Mouse (Mus musculus) neural tube, embryonic 12.5 days (tissue): ENCODE data around the gene Hormad2. TPM values are rescaled to one million over a fixed set of nuclear protein-coding genes. Genes with fewer than 3 reads are reported as not detected.

Experiments
- ATAC-seq: fragments of 200-750 bp; cut with Nextera tagmentation; 2 replicates; pipeline ENCODE4 v1.8.0; 2017; ENCODE audit warnings: low read depth, mild to moderate bottlenecking, moderate TSS enrichment, moderate library complexity; ENCODE audit not compliant: low FRiP score
- H3K27ac ChIP-seq: fragments of 300-500 bp; sonication (generic); 2 replicates; pipeline ENCODE4 v1.5.1; 2016
- H3K27me3 ChIP-seq: fragments of 300-500 bp; sonication (generic); replicated peaks from 2 replicates; pipeline ENCODE4 v1.6.1; 2016; ENCODE audit warnings: mild to moderate bottlenecking
- H3K36me3 ChIP-seq: fragments of 300-500 bp; sonication (generic); 2 replicates; pipeline ENCODE4 v1.6.1; 2016; ENCODE audit warnings: mild to moderate bottlenecking
- H3K4me1 ChIP-seq: fragments of 300-500 bp; sonication (generic); 2 replicates; pipeline ENCODE4 v1.6.1; 2016
- H3K4me2 ChIP-seq: fragments of 300-500 bp; sonication (generic); replicated peaks from 2 replicates; pipeline ENCODE4 v1.6.1; 2016; ENCODE audit warnings: mild to moderate bottlenecking
- H3K4me3 ChIP-seq: fragments of 300-500 bp; sonication (generic); 2 replicates; pipeline ENCODE4 v1.5.1; 2016
- H3K9ac ChIP-seq: fragments of 300-500 bp; sonication (generic); 2 replicates; pipeline ENCODE4 v1.6.1; 2016; ENCODE audit warnings: mild to moderate bottlenecking
- H3K9me3 ChIP-seq: fragments of 300-500 bp; sonication (generic); 2 replicates; pipeline ENCODE4 v1.6.1; 2016; ENCODE audit warnings: mild to moderate bottlenecking
- WGBS: fragments of 180-500 bp; shearing (Covaris S2); methylation state at CpG from one replicate; pipeline ENCODE4 v1.1.7; 2016; 5-methylcytosine and 5-hydroxymethylcytosine counted together
- polyA plus RNA-seq: library from polyadenylated mRNA; unstranded; fragments of >200 nt; fragmentation: Nextera tagmentation; extraction: Ambion mirVana; gene quantifications from 2 replicates; pipeline ENCODE4 v1.2.1, GENCODE M21; 2016

Hormad2 gene
- 0.14 TPM in 1 of 2 replicates, not detected in the other for polyA plus RNA-seq

- Histone ChIP-seq H3K27me3 (no peaks in the 10 kb centered on the region), H3K4me3 (no peak within 1 kb of the TSS), H3K4me1 (peaks cover 4% of the 10 kb centered on the region; the same call in 1 of the 2 replicates), H3K27ac (no peak within 1 kb of the TSS), H3K36me3 (no peaks in the 10 kb centered on the region), H3K9me3 (no peaks in the 10 kb centered on the region), H3K9ac (no peak within 1 kb of the TSS), H3K4me2 (no peak within 1 kb of the TSS; the same call in 1 of the 2 replicates)
- WGBS = 59% methylated on average over 19 of the region's 19 CpGs
- ATAC-seq = no peak
These were observed at the start of gene Hormad2 for GRCm38 (mm10) chr11:4440978-4441377. Gene Hormad2, minus strand, starts transcription at chr11:4441105.

- Histone ChIP-seq H3K9me3 (no peaks in the 10 kb centered on the region), H3K4me1 (no peaks in the 10 kb centered on the region), H3K4me2 (no peak overlapping the region), H3K9ac (no peak overlapping the region), H3K27ac (no peak overlapping the region), H3K4me3 (no peak overlapping the region), H3K36me3 (peaks cover 90% of the 10 kb centered on the region), H3K27me3 (no peaks in the 10 kb centered on the region)
- WGBS = 90% methylated on average over 4 of the region's 4 CpGs
- ATAC-seq = no peak
These were observed 48.3 kb upstream of the Hormad2 start for GRCm38 (mm10) chr11:4489207-4489606.

- Histone ChIP-seq H3K4me3 (no peak overlapping the region), H3K36me3 (peaks cover 90% of the 10 kb centered on the region), H3K4me2 (no peak overlapping the region), H3K4me1 (no peaks in the 10 kb centered on the region), H3K9ac (no peak overlapping the region), H3K9me3 (no peaks in the 10 kb centered on the region), H3K27ac (no peak overlapping the region), H3K27me3 (no peaks in the 10 kb centered on the region)
- WGBS = 95% methylated on average over 2 of the region's 2 CpGs
- ATAC-seq = no peak
These were observed 47.9 kb upstream of the Hormad2 start for GRCm38 (mm10) chr11:4488798-4489197.

GRCm38 (mm10) chr11:4488367-4488766 lies 47.5 kb upstream of the Hormad2 start:
- H3K27me3 ChIP-seq = no peaks in the 10 kb centered on the region

GRCm38 (mm10) chr11:4487401-4487965 lies 46.6 kb upstream of the Hormad2 start:
- Histone ChIP-seq H3K4me2 (no peak overlapping the region), H3K27me3 (no peaks in the 10 kb centered on the region), H3K9ac (no peak overlapping the region), H3K27ac (no peak overlapping the region), H3K36me3 (peaks cover 95% of the 10 kb centered on the region), H3K4me3 (no peak overlapping the region), H3K9me3 (no peaks in the 10 kb centered on the region), H3K4me1 (no peaks in the 10 kb centered on the region)
- no peak for ATAC-seq
- 90% methylated on average over 8 of the region's 8 CpGs for WGBS

More at GRCm38 (mm10) chr11:4488367-4488766, 47.5 kb upstream of the Hormad2 start:
- no peak overlapping the region for H3K9ac ChIP-seq
- H3K4me3 ChIP-seq = no peak overlapping the region
- no peak overlapping the region for H3K27ac ChIP-seq
- 95% methylated on average over 13 of the region's 13 CpGs for WGBS
- no peaks in the 10 kb centered on the region for H3K4me1 ChIP-seq
- ATAC-seq = no peak
- no peaks in the 10 kb centered on the region for H3K9me3 ChIP-seq
- peaks cover 90% of the 10 kb centered on the region for H3K36me3 ChIP-seq
- H3K4me2 ChIP-seq = no peak overlapping the region

GRCm38 (mm10) chr11:4484541-4484940 lies 43.6 kb upstream of the Hormad2 start:
- Histone ChIP-seq H3K9ac (no peak overlapping the region), H3K4me2 (no peak overlapping the region), H3K36me3 (peaks cover 93% of the 10 kb centered on the region), H3K4me1 (no peaks in the 10 kb centered on the region), H3K27me3 (no peaks in the 10 kb centered on the region), H3K27ac (no peak overlapping the region), H3K9me3 (no peaks in the 10 kb centered on the region), H3K4me3 (no peak overlapping the region)
- ATAC-seq = no peak
- 88% methylated on average over 5 of the region's 5 CpGs for WGBS

- no peak for ATAC-seq
These were observed 41.7 kb upstream of the Hormad2 start for GRCm38 (mm10) chr11:4482641-4483040.

GRCm38 (mm10) chr11:4476184-4476697 lies 35.3 kb upstream of the Hormad2 start:
- 95% methylated on average over 4 of the region's 4 CpGs for WGBS
- peaks cover 19% of the 10 kb centered on the region for H3K4me1 ChIP-seq
- no peak overlapping the region for H3K9ac ChIP-seq
- no peak overlapping the region for H3K27ac ChIP-seq
- no peak for ATAC-seq
- H3K27me3 ChIP-seq = no peaks in the 10 kb centered on the region
- peaks cover 19% of the 10 kb centered on the region for H3K36me3 ChIP-seq
- no peaks in the 10 kb centered on the region for H3K9me3 ChIP-seq
- H3K4me2 ChIP-seq = no peak overlapping the region
- no peak overlapping the region for H3K4me3 ChIP-seq

More at GRCm38 (mm10) chr11:4482641-4483040, 41.7 kb upstream of the Hormad2 start:
- Histone ChIP-seq H3K27ac (no peak overlapping the region), H3K36me3 (peaks cover 80% of the 10 kb centered on the region), H3K9me3 (no peaks in the 10 kb centered on the region), H3K9ac (no peak overlapping the region), H3K27me3 (no peaks in the 10 kb centered on the region), H3K4me2 (no peak overlapping the region), H3K4me3 (no peak overlapping the region), H3K4me1 (no peaks in the 10 kb centered on the region)
- WGBS = 86% methylated on average over 5 of the region's 5 CpGs

GRCm38 (mm10) chr11:4472464-4473179 lies 31.7 kb upstream of the Hormad2 start:
- ATAC-seq = peak; percentile 77
- H3K36me3 ChIP-seq = no peaks in the 10 kb centered on the region
- no peak overlapping the region for H3K9ac ChIP-seq
- no peaks in the 10 kb centered on the region for H3K9me3 ChIP-seq
- H3K4me1 ChIP-seq = peaks cover 19% of the 10 kb centered on the region
- H3K27ac ChIP-seq = no peak overlapping the region
- H3K4me2 ChIP-seq = no peak overlapping the region
- no peaks in the 10 kb centered on the region for H3K27me3 ChIP-seq
- 25% methylated on average over 7 of the region's 7 CpGs for WGBS
- H3K4me3 ChIP-seq = no peak overlapping the region

- no peaks in the 10 kb centered on the region for H3K27me3 ChIP-seq
- no peak overlapping the region for H3K27ac ChIP-seq
- H3K4me2 ChIP-seq = no peak overlapping the region
- no peaks in the 10 kb centered on the region for H3K36me3 ChIP-seq
- ATAC-seq = no peak
- peaks cover 19% of the 10 kb centered on the region for H3K4me1 ChIP-seq
- WGBS = 70% methylated on average over 5 of the region's 5 CpGs
- H3K9ac ChIP-seq = no peak overlapping the region
- no peak overlapping the region for H3K4me3 ChIP-seq
- H3K9me3 ChIP-seq = no peaks in the 10 kb centered on the region
These were observed 30.8 kb upstream of the Hormad2 start for GRCm38 (mm10) chr11:4471734-4472133.

GRCm38 (mm10) chr11:4471251-4471650 lies 30.3 kb upstream of the Hormad2 start:
- H3K4me2 ChIP-seq = no peak overlapping the region
- no peak overlapping the region for H3K9ac ChIP-seq
- no peak overlapping the region for H3K4me3 ChIP-seq
- no peaks in the 10 kb centered on the region for H3K36me3 ChIP-seq
- ATAC-seq = no peak
- H3K9me3 ChIP-seq = no peaks in the 10 kb centered on the region
- no peaks in the 10 kb centered on the region for H3K27me3 ChIP-seq
- no peak overlapping the region for H3K27ac ChIP-seq
- H3K4me1 ChIP-seq = peaks cover 19% of the 10 kb centered on the region

- WGBS = 57% methylated on average over 5 of the region's 5 CpGs
- H3K27me3 ChIP-seq = no peaks in the 10 kb centered on the region
- no peak overlapping the region for H3K27ac ChIP-seq
- H3K4me2 ChIP-seq = no peak overlapping the region
- H3K9ac ChIP-seq = no peak overlapping the region
- no peak overlapping the region for H3K4me3 ChIP-seq
- H3K9me3 ChIP-seq = no peaks in the 10 kb centered on the region
- peaks cover 19% of the 10 kb centered on the region for H3K4me1 ChIP-seq
- no peak for ATAC-seq
- no peaks in the 10 kb centered on the region for H3K36me3 ChIP-seq
These were observed 28.2 kb upstream of the Hormad2 start for GRCm38 (mm10) chr11:4469091-4469490.
